Mouse (Mus musculus): ENCODE measurements around the gene Hsd11b2.

Gene Hsd11b2

GRCm38 (mm10) chr8:105554087-105554486 is 35.5 kb downstream of the Hsd11b2 start:
- peak; percentile 49 for DNase-seq (ENCODE audit: extremely low read depth, low read depth)

- no peak for DNase-seq (ENCODE audit: extremely low read depth, low read depth)
Measured at GRCm38 (mm10) chr8:105555230-105555629, 36.7 kb downstream of the Hsd11b2 start.

DNA sequence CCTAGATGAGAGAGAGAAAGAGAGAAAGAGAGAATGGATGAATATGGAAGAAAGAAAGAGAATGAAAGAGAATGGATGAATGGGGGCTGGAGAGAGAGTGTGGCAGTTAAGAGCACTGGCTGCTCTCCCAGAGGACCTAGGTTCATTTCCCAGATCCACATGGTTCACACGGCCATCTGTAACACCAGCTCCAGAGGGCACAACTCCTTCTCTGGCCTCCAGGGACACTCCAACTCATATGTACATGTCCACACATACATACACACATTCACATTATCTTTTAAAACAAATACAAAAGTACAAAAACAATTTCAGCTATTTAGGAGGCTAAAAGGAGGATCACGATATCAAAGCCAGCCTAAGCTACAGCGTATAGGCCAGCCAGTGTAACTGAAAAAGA is 44.3 kb downstream of the Hsd11b2 start:
- no peak for DNase-seq (ENCODE audit: extremely low read depth, low read depth)

DNA sequence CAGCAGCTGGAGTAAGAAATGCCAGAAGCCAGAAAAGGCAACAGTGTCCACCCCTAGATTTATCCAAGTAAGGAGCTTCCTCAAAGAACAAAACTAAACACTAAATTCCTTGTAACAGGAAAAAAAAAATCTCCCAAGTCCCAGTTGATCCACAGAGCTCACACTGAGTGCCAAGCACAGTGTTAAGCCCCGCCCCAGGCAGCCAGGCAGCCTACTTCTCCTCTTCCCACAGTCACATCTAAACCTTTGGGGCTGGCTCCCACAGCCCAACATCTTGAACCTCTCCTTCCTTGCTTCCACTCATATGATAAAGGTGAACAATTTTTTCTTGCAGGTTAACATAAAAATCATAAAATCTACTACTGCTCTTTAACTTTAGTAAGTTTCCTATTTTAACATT is 45.3 kb downstream of the Hsd11b2 start:
- DNase-seq (ENCODE audit: extremely low read depth, low read depth) = peak; percentile 22

DNA sequence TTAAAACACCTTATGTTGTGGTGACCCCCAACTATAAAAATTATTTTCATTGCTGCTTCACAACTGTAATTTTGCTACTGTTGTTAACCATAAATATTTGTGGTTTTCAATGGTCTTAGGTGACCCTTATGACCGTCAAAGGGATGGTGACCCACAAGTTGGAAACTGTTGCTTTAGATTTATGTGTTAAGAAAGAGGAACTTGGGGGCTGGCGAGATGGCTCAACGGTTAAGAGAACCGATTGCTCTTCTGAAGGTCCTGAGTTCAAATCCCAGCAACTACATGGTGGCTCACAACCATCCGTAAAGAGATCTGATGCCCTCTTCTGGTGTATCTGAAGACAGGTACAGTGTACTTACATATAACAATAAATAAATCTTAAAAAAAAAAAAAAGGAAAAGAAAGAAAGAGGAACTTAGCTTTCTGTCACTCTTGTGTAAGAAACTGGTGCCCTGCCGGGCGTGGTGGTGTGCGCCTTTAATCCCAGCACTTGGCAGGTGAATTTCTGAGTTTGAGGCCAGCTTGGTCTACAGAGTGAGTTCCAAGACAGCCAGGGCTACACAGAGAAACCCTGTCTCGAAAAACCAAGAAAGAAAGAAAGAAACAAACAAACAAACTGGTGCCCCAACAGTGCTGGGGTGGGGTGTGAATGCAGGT is 46.1 kb downstream of the Hsd11b2 start:
- DNase-seq (ENCODE audit: extremely low read depth, low read depth) = peak; percentile 41

DNA sequence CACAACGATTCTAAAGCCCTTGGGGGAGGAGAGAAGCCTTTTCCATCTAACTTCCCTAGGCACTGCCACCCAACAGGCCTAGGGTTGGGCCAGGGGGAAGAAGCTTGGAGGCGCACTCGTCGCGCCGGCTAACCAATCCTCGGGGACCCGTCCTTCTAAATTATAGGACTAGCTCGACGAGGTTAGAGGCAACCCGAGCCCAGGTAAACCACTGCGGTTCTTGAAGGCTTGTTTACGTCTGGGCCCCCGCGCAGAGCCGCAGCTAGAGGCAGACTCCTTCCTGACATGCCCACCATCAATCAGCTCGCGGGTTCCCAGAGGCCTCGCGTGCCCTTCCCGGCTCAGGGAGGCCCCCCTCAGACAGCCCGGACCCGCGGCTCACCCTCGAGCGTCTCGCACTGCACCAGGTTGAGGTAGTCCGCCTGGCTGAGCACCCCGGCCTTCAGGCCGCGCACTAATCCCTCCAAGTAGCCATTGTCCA is 46.9 kb downstream of the Hsd11b2 start:
- no peak for DNase-seq (ENCODE audit: extremely low read depth, low read depth)

DNA sequence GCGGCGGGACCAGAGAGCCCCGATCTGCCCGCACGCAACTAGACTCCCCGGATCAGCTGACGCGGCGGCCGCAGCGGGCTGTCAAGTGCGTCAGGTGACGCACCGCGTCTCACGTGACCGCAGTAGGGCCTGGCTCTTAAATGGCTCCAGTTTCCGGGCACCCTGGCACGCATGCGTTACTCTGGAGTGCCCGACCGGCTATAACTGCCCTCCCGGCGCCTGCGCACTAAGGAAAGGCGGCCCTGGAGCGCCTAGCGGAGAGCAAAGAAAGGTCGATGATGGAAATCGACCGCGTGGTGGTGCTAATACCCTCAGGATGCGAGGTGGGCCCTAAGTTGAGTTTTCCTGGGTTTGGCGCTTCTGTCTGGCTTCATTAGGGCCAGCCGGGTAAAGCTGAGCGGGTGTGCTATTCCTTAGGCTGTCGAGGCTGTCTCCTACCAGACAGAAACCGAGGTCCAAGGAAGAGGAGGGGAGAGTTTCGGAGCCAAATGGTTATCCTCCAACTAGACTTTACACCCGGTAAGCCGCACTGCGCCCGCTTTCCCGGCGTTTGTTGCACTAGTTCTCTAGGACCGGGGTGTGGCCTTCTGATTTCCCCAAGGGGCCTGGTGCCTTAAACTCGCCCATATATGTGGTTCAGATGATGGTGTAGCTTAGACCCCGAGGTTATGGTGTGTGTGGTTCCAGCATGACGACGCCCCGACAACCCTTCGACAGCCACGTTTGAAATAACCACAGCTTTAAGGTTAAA is 47.6 kb downstream of the Hsd11b2 start, which contains the start of gene Atp6v0d1:
Gene Atp6v0d1 (minus strand): TSS at position 96 of the 751 bp plus-strand sequence.
- DNase-seq (ENCODE audit: extremely low read depth, low read depth) = peak; percentile 97

DNA sequence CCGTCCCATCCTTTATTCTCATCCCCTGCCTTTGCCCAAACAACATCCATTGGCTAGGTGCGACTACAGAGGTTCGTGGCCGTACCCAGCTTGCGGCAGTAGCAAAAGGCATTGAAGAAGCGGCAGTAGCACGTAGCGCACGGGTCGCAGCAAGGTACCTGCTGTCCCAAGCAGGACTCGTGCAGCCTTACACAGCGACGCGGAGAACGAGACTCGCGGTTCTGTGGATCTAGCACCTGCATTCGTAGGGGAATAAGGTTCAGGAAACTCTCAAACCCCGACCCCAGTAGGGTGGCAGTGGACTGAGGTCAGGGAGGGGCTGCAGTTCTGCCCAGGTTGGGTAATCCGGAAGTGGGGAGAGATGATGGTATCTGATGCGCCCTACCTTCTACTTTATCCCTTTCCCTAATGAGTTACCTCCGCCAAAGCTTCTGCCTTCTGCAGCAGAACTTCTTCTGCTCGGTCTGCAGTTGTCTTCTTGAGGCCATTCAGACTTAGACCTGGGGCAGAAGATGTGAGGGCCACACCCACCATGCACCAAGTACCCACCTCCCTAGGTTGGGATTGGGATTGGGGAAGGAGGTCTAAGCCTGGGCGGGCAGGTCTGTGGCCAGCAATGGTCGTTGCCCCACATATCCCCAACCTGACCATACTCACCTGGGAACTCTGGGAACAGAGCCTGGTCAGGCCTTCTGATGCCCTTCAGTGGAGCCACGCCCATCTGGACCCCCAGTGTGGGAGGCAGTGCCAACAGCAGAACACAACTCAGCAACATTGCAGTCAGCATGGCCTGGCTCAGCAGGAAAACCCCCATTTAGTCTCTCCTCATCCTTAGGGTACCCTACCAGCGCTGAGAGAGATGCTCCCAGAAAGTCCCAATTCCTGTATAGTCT is 48.4 kb downstream of the Hsd11b2 start:
- peak; percentile 38 for DNase-seq (ENCODE audit: extremely low read depth, low read depth)

GRCm38 (mm10) chr8:105571810-105572209 is 53.3 kb downstream of the Hsd11b2 start:
- no peak for DNase-seq (ENCODE audit: extremely low read depth, low read depth)

DNA sequence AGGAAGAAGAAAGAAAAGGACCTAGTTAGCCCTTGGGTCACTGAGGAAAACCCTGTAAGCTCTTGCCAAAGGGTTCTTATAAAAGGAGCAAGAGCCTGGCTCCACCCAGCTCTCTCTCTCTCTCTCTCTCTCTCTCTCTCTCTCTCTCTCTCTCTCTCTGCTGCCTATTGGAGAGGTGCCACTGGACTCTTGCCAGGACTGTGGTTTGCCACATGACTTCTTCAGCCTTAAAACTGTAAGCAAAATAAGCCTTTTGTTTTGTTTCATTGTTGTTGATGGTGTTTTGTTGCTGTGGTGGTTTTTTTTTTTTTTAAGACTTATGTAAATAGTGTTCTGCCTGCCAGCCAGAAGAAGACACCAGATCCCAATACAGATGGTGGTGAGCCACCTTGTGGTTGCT is 54.9 kb downstream of the Hsd11b2 start:
- peak; percentile 56 for DNase-seq (ENCODE audit: extremely low read depth, low read depth)

Data from MEL-GATA-1-ER (cell line).